Mouse (Mus musculus): Measurements from ENCODE around the gene Nans.

Nans gene

GRCm38 (mm10) chr4:46532926-46533325, 43.9 kb downstream of the Nans start:
- no peak for DNase-seq (ENCODE audit: low read depth)

- no peak for DNase-seq (ENCODE audit: low read depth)
Observed at GRCm38 (mm10) chr4:46533934-46534720, 45.1 kb downstream of the Nans start.

GRCm38 (mm10) chr4:46535094-46535830, 46.2 kb downstream of the Nans start:
- DNase-seq (ENCODE audit: low read depth), result no peak

DNA sequence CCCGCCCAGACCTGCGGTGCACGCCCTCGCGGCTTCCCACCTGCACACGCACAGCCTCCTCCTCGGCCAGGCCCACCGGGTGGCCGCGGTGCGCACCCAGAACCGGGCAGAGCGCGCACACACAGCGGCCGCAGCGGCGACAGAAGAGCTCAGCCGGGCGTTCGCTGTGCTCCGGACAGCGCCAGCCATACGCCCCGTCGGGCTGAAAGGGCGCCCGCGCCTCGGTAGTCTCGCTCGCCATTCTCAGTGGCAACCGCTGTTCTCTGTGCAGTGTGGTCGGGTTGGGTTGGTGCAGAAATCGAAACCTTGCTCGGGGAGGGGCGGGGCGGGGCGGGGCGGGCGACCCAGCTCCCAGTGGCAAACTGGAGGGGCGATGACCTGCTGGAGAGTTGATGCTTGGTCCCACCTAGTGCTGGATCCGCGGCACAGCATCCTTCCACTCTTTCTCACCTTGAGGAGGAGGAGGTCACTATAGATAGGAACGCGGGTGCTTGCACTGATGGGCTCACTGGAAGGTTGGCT, 46.9 kb downstream of the Nans start, which contains the start of gene Trim14:
TSS of gene Trim14 (minus strand) at position 302 of the 522 bp plus-strand sequence.
- DNase-seq (ENCODE audit: low read depth), result peak; percentile 36

GRCm38 (mm10) chr4:46539167-46539566, 50.1 kb downstream of the Nans start:
- DNase-seq (ENCODE audit: low read depth), result no peak

- DNase-seq (ENCODE audit: low read depth), result no peak
Observed at GRCm38 (mm10) chr4:46541707-46542106, 52.7 kb downstream of the Nans start.

DNA sequence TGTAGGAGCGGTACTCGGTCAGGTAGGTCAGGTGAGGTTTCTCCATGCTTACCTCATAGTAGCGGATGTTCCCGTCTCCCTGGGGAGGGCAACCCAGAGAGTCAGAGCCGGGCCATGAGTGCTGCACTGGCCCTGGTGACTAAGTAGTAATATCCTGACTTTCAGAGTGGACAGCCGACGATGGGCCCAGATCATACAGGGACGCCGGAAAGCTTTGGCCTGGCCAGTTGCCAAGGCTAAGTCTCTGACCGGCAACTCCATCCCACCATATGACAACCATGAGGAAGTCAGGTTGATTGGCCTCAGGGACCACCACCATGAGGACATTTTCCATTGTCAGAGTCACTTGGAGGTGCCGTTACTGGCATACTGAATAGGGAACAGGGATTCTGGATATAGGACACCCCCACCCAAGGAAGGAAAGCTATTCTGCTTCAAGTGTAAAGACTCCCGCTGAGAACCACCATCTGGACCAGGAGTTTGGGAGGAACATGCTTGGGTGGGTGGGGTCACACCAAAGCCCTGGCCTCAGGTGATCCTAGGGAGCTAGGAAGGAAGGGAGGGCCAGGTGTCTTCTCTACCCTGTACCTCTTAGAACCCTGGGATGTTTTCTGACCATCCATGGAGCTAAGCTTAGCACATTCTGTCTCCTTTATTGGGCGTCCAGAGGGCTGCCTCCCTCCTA, 54.5 kb downstream of the Nans start:
- no peak for DNase-seq (ENCODE audit: low read depth)

DNA sequence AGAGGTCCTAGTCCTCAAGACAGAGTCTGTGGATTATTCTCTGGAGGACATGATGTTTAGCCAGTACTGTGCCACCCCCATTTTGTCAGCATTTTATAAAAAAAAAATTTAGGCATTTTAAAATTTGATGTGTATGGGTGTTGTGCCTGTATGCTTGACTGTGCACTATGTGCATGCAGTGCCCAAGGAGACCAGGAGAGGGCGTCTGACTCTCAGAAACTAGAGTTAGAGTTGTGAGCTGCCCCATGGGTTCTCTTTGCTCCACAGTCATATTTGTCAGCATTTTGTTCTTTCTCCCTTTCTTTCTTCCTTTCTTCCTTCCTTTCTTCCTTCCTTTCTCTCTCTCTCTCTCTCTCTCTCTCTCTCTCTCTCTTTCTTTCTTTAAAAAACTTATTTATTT, 55.3 kb downstream of the Nans start:
- DNase-seq (ENCODE audit: low read depth), result peak; percentile 45

- DNase-seq (ENCODE audit: low read depth), result no peak
Observed at GRCm38 (mm10) chr4:46545498-46545897, 56.5 kb downstream of the Nans start.

DNA sequence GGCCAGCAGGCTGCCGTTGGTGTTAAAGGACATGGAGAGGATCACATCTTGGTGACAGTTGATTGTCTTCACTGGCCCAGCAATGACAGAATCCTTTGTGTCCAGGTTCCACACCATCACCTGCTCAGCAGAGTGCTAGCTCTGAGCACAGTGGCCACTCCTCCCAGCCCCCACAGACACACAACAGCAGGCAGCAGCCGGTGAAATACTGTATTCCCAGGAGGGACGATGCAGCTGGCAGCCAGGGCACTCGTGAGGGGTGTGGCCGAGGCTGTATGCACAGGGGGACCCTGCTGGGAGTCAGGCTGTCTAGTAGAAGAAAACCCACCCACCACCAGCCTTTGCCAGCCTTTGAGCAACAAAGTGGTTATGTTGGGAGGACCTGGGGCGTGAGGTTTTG, 57.7 kb downstream of the Nans start:
- DNase-seq (ENCODE audit: low read depth), result no peak

DNA sequence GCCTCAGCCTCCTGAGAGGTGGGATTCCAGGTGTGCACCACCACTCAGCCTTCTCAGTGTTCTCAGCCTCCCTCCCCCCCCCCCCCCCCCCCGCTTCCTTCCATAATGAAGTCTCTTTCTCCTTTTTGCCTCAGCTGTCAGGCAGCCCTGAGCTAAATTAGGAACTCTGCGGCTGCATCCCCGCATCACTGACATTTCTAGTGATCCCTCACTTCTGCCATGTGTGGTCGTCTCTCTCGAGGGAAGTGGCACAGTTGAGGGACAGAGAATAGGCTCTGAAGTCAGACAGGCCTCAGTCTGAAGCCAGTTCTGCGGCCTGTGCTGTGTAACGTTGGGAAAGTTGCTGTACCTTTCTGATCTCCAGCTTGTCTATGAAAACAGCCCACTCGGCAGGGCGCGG, 60.9 kb downstream of the Nans start:
- DNase-seq (ENCODE audit: low read depth), result no peak

- DNase-seq (ENCODE audit: low read depth), result no peak
Observed at GRCm38 (mm10) chr4:46550406-46550805, 61.4 kb downstream of the Nans start.

Data from c-Kit-positive CD71-positive TER-119-negative erythroid progenitor cells, embryonic 14.5 days (primary cell).